Mouse (Mus musculus) adrenal gland, postnatal 4 days (tissue): ENCODE measurements around the gene Grm3. TPM values are rescaled to one million over a fixed set of nuclear protein-coding genes. Genes with fewer than 3 reads are reported as not detected.

Source experiments
- DNase-seq, 2 experiments: peaks; one replicate each; pipeline ENCODE4 v3.0.0; 2021 to 2022; ENCODE audit warnings: low spot score in 2 of 2, mixed read lengths in 2 of 2
- total RNA-seq, 2 experiments: library from RNA; stranded (reverse); gene quantifications; 2 replicates each; pipeline ENCODE4 v1.2.3; 2021

The Grm3 gene
- total RNA-seq, 2 experiments from 2014 or later, result 0.64 to 1.2 TPM

- DNase-seq, result no peak
Observed at GRCm38 (mm10) chr5:9624396-9624795, 100.6 kb downstream of the Grm3 start.

DNA sequence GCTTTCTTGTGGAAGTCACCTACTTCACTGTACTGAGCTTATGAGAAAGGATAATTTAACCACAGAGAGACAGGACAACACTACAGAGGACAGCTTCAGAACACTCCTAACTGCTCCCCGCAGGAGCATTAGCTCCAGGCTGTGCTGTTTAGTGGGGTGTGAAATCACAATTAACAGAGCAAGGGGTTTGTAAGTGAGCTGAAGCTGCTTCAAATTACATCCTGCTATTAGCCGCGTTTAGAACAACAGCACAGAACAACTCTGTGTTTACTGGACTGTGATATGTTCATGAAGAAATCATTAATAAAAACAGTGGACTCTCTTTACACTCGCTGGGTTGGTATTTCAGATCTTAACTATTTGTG, 101.9 kb downstream of the Grm3 start:
- no peak for DNase-seq

- no peak for DNase-seq
Observed at GRCm38 (mm10) chr5:9622264-9623094, 102.5 kb downstream of the Grm3 start.

DNA sequence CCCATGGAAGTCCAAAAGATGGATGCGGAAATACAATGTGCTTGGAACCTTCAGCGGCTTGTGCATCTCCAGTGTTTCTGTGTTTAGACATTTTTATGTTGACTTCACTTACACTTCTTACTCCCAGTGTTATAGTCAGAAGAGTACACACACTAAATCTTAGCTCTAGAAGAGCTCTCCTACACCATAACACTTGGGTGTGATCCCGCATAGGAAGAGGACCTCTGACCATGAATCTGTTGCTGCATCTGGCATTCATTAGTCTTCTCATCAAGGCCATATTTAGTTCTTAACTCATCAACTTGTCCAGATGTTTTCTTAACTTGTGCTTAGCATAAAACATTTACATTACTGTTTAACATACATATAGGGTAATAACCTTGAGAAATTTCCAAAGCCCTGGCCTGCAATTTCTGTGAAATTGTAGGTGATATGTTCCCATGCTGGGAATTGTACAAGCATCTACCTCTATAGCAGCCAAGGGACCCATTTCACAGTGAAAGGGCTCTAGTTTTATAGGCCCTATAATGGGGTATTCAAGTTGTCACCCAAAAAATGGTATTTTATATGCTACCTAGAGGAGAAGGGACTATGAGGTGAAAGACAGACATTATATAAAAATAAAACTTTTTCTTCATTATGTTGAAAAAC, 103.4 kb downstream of the Grm3 start:
- DNase-seq, result no peak

DNA sequence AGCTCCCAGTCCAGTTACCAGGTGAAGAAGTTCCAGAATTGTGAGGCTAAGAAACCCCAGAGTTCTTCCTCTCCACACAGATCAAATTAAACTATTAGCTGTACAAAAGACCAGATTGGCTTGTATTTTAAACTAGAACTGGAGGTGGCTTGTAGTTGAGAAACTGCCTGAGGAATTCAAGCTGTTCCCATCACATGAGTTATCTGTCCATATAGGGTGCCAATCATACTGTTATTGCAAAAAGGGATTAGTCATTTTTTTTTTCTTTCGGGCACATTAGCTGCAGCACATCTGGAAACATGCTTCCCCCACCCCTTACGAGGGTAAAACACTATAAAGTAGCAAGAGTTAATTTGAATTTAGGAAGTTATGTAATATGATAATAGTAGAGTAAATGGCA, 145.9 kb downstream of the Grm3 start:
- DNase-seq, result no peak

DNA sequence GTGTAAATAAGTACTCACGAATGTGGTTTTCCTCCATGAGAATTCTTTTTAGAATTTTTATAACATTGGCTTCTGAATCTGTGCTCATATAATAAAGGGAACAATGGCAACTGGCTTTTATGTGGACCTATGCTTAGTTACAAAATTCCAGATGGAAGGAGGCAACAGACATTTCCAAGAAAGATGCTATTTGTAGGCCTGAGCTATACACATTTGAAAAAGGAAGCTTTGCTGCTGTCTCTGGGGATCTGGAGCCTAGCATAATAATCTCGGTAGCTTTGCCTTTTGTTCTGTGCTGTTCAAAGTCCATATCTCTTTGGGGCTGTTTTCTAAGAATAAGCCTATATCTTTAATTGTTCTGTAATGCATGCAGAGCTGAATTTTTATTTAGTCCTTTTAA, 146.4 kb downstream of the Grm3 start:
- DNase-seq, result no peak

- no peak for DNase-seq
Observed at GRCm38 (mm10) chr5:9570946-9571345, 154.0 kb downstream of the Grm3 start.

- no peak for DNase-seq
Observed at GRCm38 (mm10) chr5:9557706-9558105, 167.3 kb downstream of the Grm3 start.

DNA sequence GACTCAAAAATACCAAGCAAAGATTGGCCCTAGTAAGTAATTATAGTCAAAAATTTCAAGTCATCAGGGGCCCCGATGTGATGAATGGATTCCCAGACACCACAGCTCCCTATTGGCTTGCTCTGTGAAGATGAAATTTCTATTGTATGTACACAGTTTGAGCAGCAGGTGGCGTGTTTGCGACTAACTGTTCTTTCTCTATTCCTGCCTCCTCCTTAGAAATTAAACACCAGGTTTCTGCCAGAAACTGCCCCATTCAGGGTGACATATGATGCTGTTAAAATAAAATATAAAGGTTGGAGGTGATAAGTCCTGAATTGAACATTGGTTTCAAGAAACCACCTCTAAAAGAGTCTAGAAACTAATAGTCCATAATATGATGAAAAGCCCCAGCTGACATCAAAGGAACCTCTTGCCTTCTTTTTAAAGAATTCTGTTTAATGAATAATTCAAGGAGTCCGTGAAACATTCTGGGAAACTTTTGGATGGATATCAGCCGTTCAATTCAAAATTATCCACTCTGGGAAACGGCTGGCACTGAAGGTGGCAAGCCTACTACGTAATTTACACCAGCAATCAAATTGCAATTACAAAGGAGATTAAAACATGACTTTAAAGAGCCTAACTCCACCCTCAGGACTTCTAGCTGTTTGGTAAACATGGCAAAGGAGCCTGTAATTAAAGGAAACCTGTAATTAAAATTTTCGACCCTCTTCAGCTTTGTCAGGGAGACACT, 184.0 kb downstream of the Grm3 start:
- no peak for DNase-seq

DNA sequence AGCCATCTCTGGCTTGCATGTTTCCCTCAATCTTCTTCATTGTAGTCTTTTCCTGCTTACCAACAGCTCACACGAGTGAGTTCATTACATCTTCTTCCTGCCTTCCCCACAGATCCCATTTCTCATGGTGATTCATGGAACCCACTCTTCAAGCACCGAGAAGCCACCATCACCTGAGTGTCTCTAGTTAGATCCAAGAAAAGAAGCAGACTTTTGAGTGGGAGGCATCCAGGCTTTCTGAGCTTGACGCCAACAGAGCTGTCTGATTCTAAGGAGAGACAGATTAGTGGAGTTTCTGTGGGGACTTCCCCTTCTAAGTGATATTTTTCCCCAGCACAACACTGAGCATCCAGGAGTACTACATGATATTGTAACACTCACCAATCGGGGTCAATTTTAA, 199.5 kb downstream of the Grm3 start:
- no peak for DNase-seq

GRCm38 (mm10) chr5:9511027-9511426, 213.9 kb downstream of the Grm3 start:
- DNase-seq, result no peak

- DNase-seq, result no peak
Observed at GRCm38 (mm10) chr5:9497235-9497634, 227.7 kb downstream of the Grm3 start.

DNA sequence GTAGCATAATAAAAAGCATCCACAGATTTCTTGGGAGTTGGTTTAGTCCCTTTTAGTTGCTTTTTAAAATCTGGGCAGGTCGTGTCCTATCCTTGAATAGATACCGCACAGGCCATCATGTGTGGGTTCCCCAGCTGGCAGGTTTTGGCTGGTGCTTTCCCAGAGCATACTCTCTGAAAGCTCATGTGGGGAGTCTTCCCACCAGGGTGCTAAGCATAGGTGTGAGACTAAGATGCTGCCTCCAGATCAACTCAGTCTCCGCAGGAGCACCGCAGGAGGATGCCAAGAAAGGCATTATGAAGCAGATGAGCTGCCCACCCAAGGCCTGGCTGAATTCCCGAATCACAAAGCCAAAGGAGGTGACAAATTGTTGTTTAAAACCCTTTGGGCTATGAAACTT, 229.5 kb downstream of the Grm3 start:
- no peak for DNase-seq

DNA sequence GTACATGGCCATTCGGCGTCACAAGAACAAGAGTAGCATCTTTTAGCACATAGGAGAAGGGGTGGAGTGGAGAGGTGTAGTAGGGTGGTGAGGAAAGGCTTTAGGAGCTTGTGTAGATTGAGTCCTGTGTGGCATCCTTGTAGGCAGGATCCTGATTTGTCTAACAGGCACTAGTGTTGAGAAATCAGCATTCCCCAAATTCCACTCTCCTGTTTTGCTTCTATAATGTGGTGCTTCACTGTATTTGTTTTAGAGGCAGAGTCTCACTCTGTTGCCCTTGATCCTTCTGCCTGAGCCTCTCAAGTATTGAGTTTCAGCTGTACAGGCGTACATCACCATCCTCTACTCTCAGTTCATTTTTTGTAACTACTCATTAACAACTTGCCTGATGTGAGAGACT, 247.4 kb downstream of the Grm3 start:
- no peak for DNase-seq

DNA sequence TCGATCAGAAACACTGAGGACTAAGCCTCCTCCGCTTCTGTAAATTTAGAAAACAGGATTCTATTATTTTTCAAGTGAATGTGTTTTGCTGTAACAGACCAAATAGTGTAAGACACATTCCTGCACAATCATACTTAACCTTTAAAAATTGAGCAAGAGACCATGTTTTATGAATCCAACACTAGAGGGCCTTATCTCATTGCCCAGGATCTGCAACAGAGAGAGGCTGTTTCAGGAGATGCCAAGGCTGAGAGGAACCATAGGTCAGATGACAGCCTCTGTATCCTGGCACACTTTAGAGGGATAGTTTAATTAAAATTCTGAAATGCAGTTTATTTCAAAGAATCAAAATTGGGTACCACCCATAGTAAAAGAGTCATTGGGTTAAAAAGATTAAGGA, 271.7 kb downstream of the Grm3 start:
- DNase-seq, result no peak

- DNase-seq, result no peak
Observed at GRCm38 (mm10) chr5:9449570-9449969, 275.4 kb downstream of the Grm3 start.

DNA sequence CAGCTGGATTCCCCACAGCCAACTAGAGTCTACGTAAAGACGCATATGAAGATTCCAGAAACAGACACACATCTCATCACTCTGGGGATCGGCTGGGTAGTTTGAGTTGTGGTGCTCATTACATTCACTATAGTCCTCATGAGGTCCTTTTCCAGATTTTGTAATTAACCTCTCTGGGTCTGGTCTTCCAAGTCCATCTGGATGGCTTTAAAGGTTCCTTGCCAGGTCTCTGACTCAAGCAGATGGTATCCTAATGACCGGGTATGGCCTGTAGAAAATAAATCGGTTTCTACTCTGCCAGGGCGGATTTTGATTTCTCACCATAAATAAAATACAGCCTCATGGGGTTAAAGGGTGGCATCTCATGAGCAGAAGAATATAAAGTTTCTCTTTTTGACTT, 276.0 kb downstream of the Grm3 start:
- DNase-seq, result no peak

DNA sequence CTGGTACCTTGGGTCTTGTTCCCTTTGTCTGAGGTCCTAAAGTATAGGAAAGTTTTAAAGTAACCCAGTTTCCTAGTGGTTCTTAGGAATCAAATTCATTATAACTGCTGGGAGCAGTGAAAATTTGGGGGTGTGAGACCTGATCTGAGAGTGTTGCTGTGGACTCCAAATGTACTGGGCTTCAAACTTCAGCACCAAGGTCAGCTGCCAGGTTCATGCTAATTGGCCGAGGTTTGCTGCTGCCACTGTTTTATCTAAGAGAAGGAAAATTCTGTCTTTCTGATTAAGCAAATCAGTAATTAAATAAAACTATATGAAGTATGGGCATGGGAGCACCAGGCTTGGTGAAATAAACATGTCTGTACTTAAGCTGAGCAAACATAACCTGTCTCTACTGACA, 278.8 kb downstream of the Grm3 start:
- DNase-seq, result no peak
